Mouse (Mus musculus) MEL (cell line): ENCODE results near the gene Thrap3.

Experiments
- CTCF ChIP-seq, 3 experiments: IDR thresholded peaks in 2 of 3; conservative IDR thresholded peaks in 1 of 3; 2 replicates each; pipeline ENCODE4 v1.5.1; 2011 to 2012; ENCODE audit warnings: low read length in 3 of 3, low read depth in 2 of 3, mild to moderate bottlenecking in 2 of 3, improper control_type of control experiment in 1 of 3, inconsistent platforms in 1 of 3, mixed read lengths in 1 of 3, moderate library complexity in 1 of 3; ENCODE audit not compliant: control insufficient read depth in 1 of 3, insufficient read depth in 1 of 3, poor library complexity in 1 of 3, severe bottlenecking in 1 of 3
- GABPA ChIP-seq: IDR thresholded peaks from 2 replicates; pipeline ENCODE4 v1.6.1; 2012; ENCODE audit warnings: low read depth, mild to moderate bottlenecking, inconsistent platforms, low read length, improper control_type of control experiment, moderate library complexity
- MYC ChIP-seq: IDR thresholded peaks from 2 replicates; pipeline ENCODE4 v1.6.1; 2011; ENCODE audit warnings: low read depth, mild to moderate bottlenecking, low read length, improper control_type of control experiment, moderate library complexity
- POLR2A ChIP-seq, 2 experiments: IDR thresholded peaks; 2 replicates each; pipeline ENCODE4 v1.6.1; 2011 to 2012; ENCODE audit warnings: low read length in 2 of 2, mild to moderate bottlenecking in 2 of 2, control low read depth in 1 of 2, improper control_type of control experiment in 1 of 2, low read depth in 1 of 2, moderate library complexity in 1 of 2; ENCODE audit not compliant: control insufficient read depth in 1 of 2, insufficient read depth in 1 of 2, poor library complexity in 1 of 2
- POLR2AphosphoS2 ChIP-seq: IDR thresholded peaks from 2 replicates; pipeline ENCODE4 v1.6.1; 2011; ENCODE audit warnings: low read length, improper control_type of control experiment
- RCOR1 ChIP-seq: IDR thresholded peaks from 2 replicates; pipeline ENCODE4 v1.6.1; 2012; ENCODE audit warnings: low read depth, mild to moderate bottlenecking, inconsistent platforms, low read length, improper control_type of control experiment
- USF1 ChIP-seq: IDR thresholded peaks from 2 replicates; pipeline ENCODE4 v1.6.1; 2014; ENCODE audit warnings: low read depth, mild to moderate bottlenecking, inconsistent platforms, low read length, improper control_type of control experiment, moderate library complexity
- USF2 ChIP-seq, 2 experiments: IDR thresholded peaks; 2 replicates each; pipeline ENCODE4 v1.6.1; 2011 to 2012; ENCODE audit warnings: improper control_type of control experiment in 2 of 2, low read length in 2 of 2, borderline replicate concordance in 1 of 2, inconsistent platforms in 1 of 2, low read depth in 1 of 2, mild to moderate bottlenecking in 1 of 2; ENCODE audit not compliant: insufficient read depth in 1 of 2

DNA sequence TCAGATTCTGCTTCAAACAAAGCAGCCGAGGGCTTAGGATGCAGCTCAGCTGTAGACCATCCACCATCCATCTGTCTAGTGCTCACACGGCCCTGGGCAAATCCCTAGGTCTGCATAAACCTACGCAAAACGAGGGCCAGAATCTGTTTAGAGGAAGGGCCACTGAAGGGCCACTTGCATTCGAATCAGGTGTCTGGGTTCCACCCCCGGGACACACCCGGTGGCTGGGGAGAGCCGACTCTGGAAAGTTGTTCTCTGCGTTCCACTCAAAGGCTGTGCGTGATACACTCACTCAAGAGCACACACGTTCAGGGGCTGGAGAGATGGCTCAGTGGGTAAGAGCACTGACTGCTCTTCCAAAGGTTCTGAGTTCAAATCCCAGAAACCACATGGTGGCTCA, 20.1 kb upstream of the Thrap3 start:
- no peak for TF ChIP-seq RCOR1
- TF ChIP-seq USF2 (IDR thresholded peaks at IDR 0.05; ENCODE audit: borderline replicate concordance in 1 of 2, insufficient read depth in 1 of 2, low read depth in 1 of 2, low read length in 2 of 2): no peak
- TF ChIP-seq MYC: no peak
- no peak for TF ChIP-seq USF1
- no peak for TF ChIP-seq GABPA
- no peak for TF ChIP-seq POLR2AphosphoS2
- TF ChIP-seq POLR2A (IDR thresholded peaks at IDR 0.05; ENCODE audit: control insufficient read depth in 1 of 2, insufficient read depth in 1 of 2, low read depth in 1 of 2, low read length in 2 of 2, poor library complexity in 1 of 2): no peak
- no peak for TF ChIP-seq CTCF (IDR thresholded peaks at IDR 0.05 in 2 of 3, conservative IDR thresholded peaks at IDR 0.05 in 1 of 3; ENCODE audit: control insufficient read depth in 1 of 3, insufficient read depth in 1 of 3, low read depth in 2 of 3, low read length in 3 of 3, poor library complexity in 1 of 3, severe bottlenecking in 1 of 3)
